Mouse (Mus musculus) MEL (cell line): ENCODE measurements around the gene C1ql4. TPM values are rescaled to one million over a fixed set of nuclear protein-coding genes. Genes with fewer than 3 reads are reported as not detected.

Experiments
- DNase-seq: peaks from one replicate; pipeline ENCODE4 v3.0.0; 2011; ENCODE audit warnings: low read depth, low spot score
- H3K27ac ChIP-seq: 2 replicates; pipeline ENCODE4 v1.5.1; 2012; ENCODE audit warnings: low read depth, mild to moderate bottlenecking, control low read depth, low read length, moderate library complexity; ENCODE audit not compliant: control insufficient read depth
- H3K27me3 ChIP-seq, 2 experiments: fragments of 150-350 bp in 1 of 2; sonication (generic) in 1 of 2; 2 replicates each; pipeline ENCODE4 v1.6.1; 2012; ENCODE audit warnings: low read length in 2 of 2, mild to moderate bottlenecking in 2 of 2, improper control_type of control experiment in 1 of 2, moderate library complexity in 1 of 2; ENCODE audit not compliant: insufficient read depth in 2 of 2, control insufficient read depth in 1 of 2
- H3K36me3 ChIP-seq, 2 experiments: 2 replicates each; pipeline ENCODE4 v1.6.1; 2012 to 2014; ENCODE audit warnings: low read length in 2 of 2, improper control_type of control experiment in 1 of 2, inconsistent platforms in 1 of 2, mild to moderate bottlenecking in 1 of 2; ENCODE audit not compliant: insufficient read depth in 2 of 2, control insufficient read depth in 1 of 2
- H3K4me1 ChIP-seq, 2 experiments: fragments of 150-350 bp in 1 of 2; sonication (generic) in 1 of 2; 2 replicates each; pipeline ENCODE4 v1.6.1; 2012; ENCODE audit warnings: low read length in 2 of 2, improper control_type of control experiment in 1 of 2, mild to moderate bottlenecking in 1 of 2; ENCODE audit not compliant: insufficient read depth in 2 of 2, control insufficient read depth in 1 of 2
- H3K4me3 ChIP-seq, 2 experiments: fragments of 150-350 bp in 1 of 2; sonication (generic) in 1 of 2; 2 replicates each; pipeline ENCODE4 v1.5.1; 2012; ENCODE audit warnings: low read depth in 2 of 2, low read length in 2 of 2, mild to moderate bottlenecking in 2 of 2, moderate library complexity in 2 of 2, control low read depth in 1 of 2, improper control_type of control experiment in 1 of 2; ENCODE audit not compliant: control insufficient read depth in 1 of 2, insufficient read depth in 1 of 2
- H3K79me2 ChIP-seq: 2 replicates; pipeline ENCODE4 v1.6.1; 2012; ENCODE audit warnings: mild to moderate bottlenecking, low read length, moderate library complexity; ENCODE audit not compliant: control insufficient read depth, poor library complexity, insufficient read depth
- H3K9ac ChIP-seq: 2 replicates; pipeline ENCODE4 v1.6.1; 2012; ENCODE audit warnings: low read depth, mild to moderate bottlenecking, control low read depth, low read length, moderate library complexity; ENCODE audit not compliant: control insufficient read depth, poor library complexity, severe bottlenecking
- H3K9me3 ChIP-seq: fragments of 150-350 bp; sonication (generic); replicated peaks from 2 replicates; pipeline ENCODE4 v1.6.1; 2012; ENCODE audit warnings: mild to moderate bottlenecking, low read length, improper control_type of control experiment, moderate library complexity; ENCODE audit not compliant: insufficient read depth
- BHLHE40 ChIP-seq: IDR thresholded peaks from 2 replicates; pipeline ENCODE4 v1.6.1; 2012; ENCODE audit warnings: low read depth, mild to moderate bottlenecking, inconsistent platforms, low read length, improper control_type of control experiment, borderline replicate concordance
- CHD1 ChIP-seq: IDR thresholded peaks from 2 replicates; pipeline ENCODE4 v1.6.1; 2012; ENCODE audit warnings: low read depth, mild to moderate bottlenecking, inconsistent platforms, low read length, improper control_type of control experiment
- CTCF ChIP-seq, 3 experiments: IDR thresholded peaks in 2 of 3; conservative IDR thresholded peaks in 1 of 3; 2 replicates each; pipeline ENCODE4 v1.5.1; 2011 to 2012; ENCODE audit warnings: low read length in 3 of 3, low read depth in 2 of 3, mild to moderate bottlenecking in 2 of 3, improper control_type of control experiment in 1 of 3, inconsistent platforms in 1 of 3, mixed read lengths in 1 of 3, moderate library complexity in 1 of 3; ENCODE audit not compliant: control insufficient read depth in 1 of 3, insufficient read depth in 1 of 3, poor library complexity in 1 of 3, severe bottlenecking in 1 of 3
- GATA1 ChIP-seq: IDR thresholded peaks from 2 replicates; pipeline ENCODE4 v1.6.1; 2011; ENCODE audit warnings: low read depth, low read length, improper control_type of control experiment
- HCFC1 ChIP-seq: IDR thresholded peaks from 2 replicates; pipeline ENCODE4 v1.6.1; 2012; ENCODE audit warnings: low read depth, mild to moderate bottlenecking, inconsistent platforms, low read length, improper control_type of control experiment, moderate library complexity
- MAX ChIP-seq: IDR thresholded peaks from 2 replicates; pipeline ENCODE4 v1.6.1; 2011; ENCODE audit warnings: low read length, improper control_type of control experiment
- NELFE ChIP-seq: IDR thresholded peaks from 2 replicates; pipeline ENCODE4 v1.6.1; 2011; ENCODE audit warnings: low read depth, low read length, improper control_type of control experiment
- NRF1 ChIP-seq: IDR thresholded peaks from 2 replicates; pipeline ENCODE4 v1.6.1; 2014; ENCODE audit warnings: low read depth, mild to moderate bottlenecking, inconsistent platforms, low read length, improper control_type of control experiment, moderate library complexity; ENCODE audit not compliant: poor library complexity, insufficient read depth, severe bottlenecking
- POLR2A ChIP-seq, 2 experiments: IDR thresholded peaks; 2 replicates each; pipeline ENCODE4 v1.6.1; 2011 to 2012; ENCODE audit warnings: low read length in 2 of 2, mild to moderate bottlenecking in 2 of 2, control low read depth in 1 of 2, improper control_type of control experiment in 1 of 2, low read depth in 1 of 2, moderate library complexity in 1 of 2; ENCODE audit not compliant: control insufficient read depth in 1 of 2, insufficient read depth in 1 of 2, poor library complexity in 1 of 2
- POLR2AphosphoS5 ChIP-seq: IDR thresholded peaks from 2 replicates; pipeline ENCODE4 v1.6.1; 2012; ENCODE audit warnings: low read depth, borderline replicate concordance, mild to moderate bottlenecking, inconsistent platforms, low read length, moderate library complexity, mixed read lengths
- RAD21 ChIP-seq: IDR thresholded peaks from 2 replicates; pipeline ENCODE4 v1.6.1; 2011; ENCODE audit warnings: mild to moderate bottlenecking, low read depth, low read length, improper control_type of control experiment
- RCOR1 ChIP-seq: IDR thresholded peaks from 2 replicates; pipeline ENCODE4 v1.6.1; 2012; ENCODE audit warnings: low read depth, mild to moderate bottlenecking, inconsistent platforms, low read length, improper control_type of control experiment
- SIN3A ChIP-seq: IDR thresholded peaks from 2 replicates; pipeline ENCODE4 v1.6.1; 2012; ENCODE audit warnings: low read length, improper control_type of control experiment, inconsistent platforms
- SMC3 ChIP-seq: IDR thresholded peaks from 2 replicates; pipeline ENCODE4 v1.6.1; 2011; ENCODE audit warnings: low read depth, low read length, improper control_type of control experiment
- USF2 ChIP-seq, 2 experiments: IDR thresholded peaks; 2 replicates each; pipeline ENCODE4 v1.6.1; 2011 to 2012; ENCODE audit warnings: improper control_type of control experiment in 2 of 2, low read length in 2 of 2, borderline replicate concordance in 1 of 2, inconsistent platforms in 1 of 2, low read depth in 1 of 2, mild to moderate bottlenecking in 1 of 2; ENCODE audit not compliant: insufficient read depth in 1 of 2
- ZC3H11A ChIP-seq: IDR thresholded peaks from 2 replicates; pipeline ENCODE4 v1.6.1; 2012; ENCODE audit warnings: low read depth, mild to moderate bottlenecking, inconsistent platforms, low read length, improper control_type of control experiment
- ZMIZ1 ChIP-seq: IDR thresholded peaks from 2 replicates; pipeline ENCODE4 v1.6.1; 2012; ENCODE audit warnings: low read depth, mild to moderate bottlenecking, inconsistent platforms, low read length, improper control_type of control experiment, moderate library complexity
- ZNF384 ChIP-seq: IDR thresholded peaks from 2 replicates; pipeline ENCODE4 v1.6.1; 2012; ENCODE audit warnings: low read depth, mild to moderate bottlenecking, inconsistent platforms, low read length, improper control_type of control experiment
- polyA plus RNA-seq, 2 experiments: library from polyadenylated mRNA; stranded (reverse) in 1 of 2; unstranded in 1 of 2; fragments of >175 nt in 1 of 2; fragments of >200 nt in 1 of 2; gene quantifications; 2 replicates each; pipeline versions ENCODE4 v1.2.1 to v1.2.4; 2012; ENCODE audit warnings: low replicate concordance in 2 of 2, low read depth in 1 of 2; ENCODE audit not compliant: insufficient read length in 2 of 2, insufficient read depth in 1 of 2, missing spikeins in 1 of 2
- total RNA-seq: library from RNA; depleted of rRNA; stranded (reverse); fragments of 300-350 nt; gene quantifications from 2 replicates; pipeline ENCODE4 v1.2.3, GENCODE M21; 2012

Gene C1ql4
- total and polyA plus RNA-seq, 3 experiments: 0.08 to 0.15 TPM; not detected in 1

GRCm38 (mm10) chr15:99083258-99083657 is 4.4 kb downstream of the C1ql4 start:
- Histone ChIP-seq H3K27me3 (no peaks in the 10 kb centered on the region), H3K4me3 (no peak overlapping the region), H3K36me3 (peaks cover 0 to 9% of the 10 kb centered on the region in 2 experiments; a peak in 2 of 4 replicates), H3K27ac (no peak overlapping the region)
- peak; percentile 78 for DNase-seq
- TF ChIP-seq CHD1 (no peak), SIN3A (0 out of 2 replicates have a peak, but pooled peaks have one; percentile 37), RCOR1 (no peak), BHLHE40 (no peak), MAX (no peak), NRF1 (no peak), POLR2A (IDR thresholded peaks at IDR 0.05; ENCODE audit: control insufficient read depth in 1 of 2, insufficient read depth in 1 of 2, low read depth in 1 of 2, low read length in 2 of 2, poor library complexity in 1 of 2) (no peak), HCFC1 (0 out of 2 replicates have a peak, but pooled peaks have one; percentile 34), USF2 (IDR thresholded peaks at IDR 0.05; ENCODE audit: borderline replicate concordance in 1 of 2, insufficient read depth in 1 of 2, low read depth in 1 of 2, low read length in 2 of 2) (no peak), RAD21 (peak; percentile 72), ZMIZ1 (no peak), ZNF384 (no peak), NELFE (no peak), SMC3 (peak; percentile 62), POLR2AphosphoS5 (no peak), CTCF (IDR thresholded peaks at IDR 0.05 in 2 of 3, conservative IDR thresholded peaks at IDR 0.05 in 1 of 3; ENCODE audit: control insufficient read depth in 1 of 3, insufficient read depth in 1 of 3, low read depth in 2 of 3, low read length in 3 of 3, poor library complexity in 1 of 3, severe bottlenecking in 1 of 3) (peak; percentile 72 to 88 (median 72)), ZC3H11A (peak; percentile 57)
- TF ChIP-seq, all 39 proteins: peak for 6
- Histone ChIP-seq H3K79me2 (no peaks in the 10 kb centered on the region), H3K9ac (no peak overlapping the region), H3K4me1 (no peaks in the 10 kb centered on the region), H3K9me3 (no peaks in the 10 kb centered on the region)

GRCm38 (mm10) chr15:99082840-99083239 is 4.8 kb downstream of the C1ql4 start:
- no peak overlapping the region for H3K4me3 ChIP-seq
- H3K4me1 ChIP-seq: no peaks in the 10 kb centered on the region
- no peaks in the 10 kb centered on the region for H3K27me3 ChIP-seq
- no peak overlapping the region for H3K27ac ChIP-seq
- H3K36me3 ChIP-seq: peaks cover 0 to 9% of the 10 kb centered on the region in 2 experiments; a peak in 2 of 4 replicates
- no peaks in the 10 kb centered on the region; the same call in 1 of the 2 replicates for H3K79me2 ChIP-seq
- H3K9ac ChIP-seq: no peak overlapping the region
- H3K9me3 ChIP-seq: no peaks in the 10 kb centered on the region
- DNase-seq: no peak
- TF ChIP-seq ZMIZ1 (no peak), GATA1 (no peak), SIN3A (0 out of 2 replicates have a peak, but pooled peaks have one; percentile 1)
